ENCODE assay signal across 31 mouse cellular contexts in the genomic region with DNA sequence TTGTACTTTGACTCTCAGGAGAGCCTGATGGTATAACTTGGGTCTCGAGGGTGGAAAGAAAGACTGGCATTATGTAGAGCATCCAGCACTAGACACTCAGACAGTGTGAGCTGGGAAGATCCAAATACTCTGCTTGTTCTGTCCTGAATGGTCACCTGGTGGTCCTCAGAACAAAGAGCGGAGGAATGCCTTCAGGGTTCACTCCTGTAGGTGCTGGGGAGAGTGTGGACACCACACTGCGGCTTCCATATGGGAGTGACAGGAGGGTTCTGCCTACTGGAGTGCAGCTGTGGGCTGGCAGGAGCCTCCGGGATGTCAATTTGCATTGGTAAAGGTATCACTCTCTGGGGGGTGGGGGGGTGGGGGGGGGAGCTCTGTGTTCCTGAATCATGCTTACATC. TPM values are rescaled to one million over a fixed set of nuclear protein-coding genes. Genes with fewer than 3 reads are reported as not detected.
DNase-seq lines count a peak whose midpoint lies in the region; TF ChIP-seq lines count a peak whose summit lies in the region.
"Had no signal": no experiment of that assay in that cellular context is flagged by ENCODE, and none has a peak within 500 bp of the region (broad histone marks: within the 10 kb centered on the region; RNA-seq: fewer than 3 reads in every experiment).

No protein-coding gene starts in this region.

- H3K4me1 ChIP-seq in ES-Bruce4 (ENCODE audit: control insufficient read depth, insufficient read depth, low read length), result no peaks in the 10 kb centered on the region
- H3K4me1 ChIP-seq: embryonic facial prominence, embryonic 13.5 days; embryonic facial prominence, embryonic 15.5 days; forebrain, embryonic 10.5 days; forebrain, embryonic 12.5 days had no signal

- no peak overlapping the region for H3K4me3 ChIP-seq in ES-Bruce4 (ENCODE audit: low read depth, low read length)
- H3K4me3 ChIP-seq: embryonic facial prominence, embryonic 13.5 days; embryonic facial prominence, embryonic 15.5 days; erythroblast, embryonic 14.5 days; forebrain, embryonic 10.5 days; forebrain, embryonic 12.5 days had no signal

- TF ChIP-seq POLR2A in ES-Bruce4 (IDR thresholded peaks at IDR 0.05; ENCODE audit: insufficient read depth, low read length), result no peak

- DNase-seq in heart, adult 11 months, result peak; percentile 62
- no peak for DNase-seq in heart, adult 18-20 months
- peak; percentile 13 for DNase-seq in left cerebral cortex, postnatal 36 days (ENCODE audit: low spot score in 2 of 2)
- no peak for DNase-seq in left cerebral cortex, postnatal 4 days
- DNase-seq in right cerebral cortex, adult 2 months (ENCODE audit: low spot score in 2 of 2), result peak; percentile 17 to 23
- DNase-seq in right cerebral cortex, adult 18-20 months, result no peak
- DNase-seq: adrenal gland, adult 2 months; adrenal gland, postnatal 10 days; adrenal gland, postnatal 25 days; B cell, adult 2 months; cerebellum, adult 11 months; cerebellum, adult 18-20 months; cerebellum, adult 8-10 months; cerebellum, adult 9-11 months; cerebellum, postnatal 14 days; cerebellum, postnatal 36 days; embryo, embryonic 11 days had no signal

- H3K27me3 ChIP-seq in ES-Bruce4 (ENCODE audit: control insufficient read depth, insufficient read depth, low read length, poor library complexity, severe bottlenecking), result no peaks in the 10 kb centered on the region
- H3K27me3 ChIP-seq: CH12.LX; embryonic facial prominence, embryonic 13.5 days; embryonic facial prominence, embryonic 15.5 days; forebrain, embryonic 12.5 days had no signal

- H3K36me3 ChIP-seq in ES-Bruce4 (ENCODE audit: control insufficient read depth, insufficient read depth, low read length, poor library complexity, severe bottlenecking), result no peaks in the 10 kb centered on the region
- H3K36me3 ChIP-seq: embryonic facial prominence, embryonic 13.5 days; embryonic facial prominence, embryonic 15.5 days; forebrain, embryonic 10.5 days; forebrain, embryonic 12.5 days had no signal

- no peak overlapping the region for H3K9ac ChIP-seq in ES-Bruce4 (ENCODE audit: low read depth, poor library complexity, severe bottlenecking)
- H3K9ac ChIP-seq: embryonic facial prominence, embryonic 13.5 days; embryonic facial prominence, embryonic 15.5 days; forebrain, embryonic 12.5 days had no signal

- H3K9me3 ChIP-seq in ES-Bruce4 (replicated peaks; ENCODE audit: control insufficient read depth, insufficient read depth, low read length, poor library complexity, severe bottlenecking), result no peaks in the 10 kb centered on the region
- H3K9me3 ChIP-seq: embryonic facial prominence, embryonic 13.5 days; embryonic facial prominence, embryonic 15.5 days; forebrain, embryonic 10.5 days; forebrain, embryonic 12.5 days had no signal

- no peak overlapping the region for H3K27ac ChIP-seq in ES-Bruce4 (ENCODE audit: insufficient read depth, low read length)
- H3K27ac ChIP-seq: embryonic facial prominence, embryonic 13.5 days; embryonic facial prominence, embryonic 15.5 days; forebrain, embryonic 10.5 days; forebrain, embryonic 12.5 days had no signal

- intact Hi-C loops in left cerebral cortex, postnatal 36 days (cut with DNase I), result no loop called here
- intact Hi-C loops in left cerebral cortex, postnatal 4 days (cut with DNase I), result no loop called here

- 0 out of 2 replicates have a peak, but pooled peaks have one; percentile 48 for TF ChIP-seq EP300 in ES-Bruce4 (IDR thresholded peaks at IDR 0.05; ENCODE audit: insufficient read depth, low read depth, low read length)

- TF ChIP-seq CTCF in ES-Bruce4 (IDR thresholded peaks at IDR 0.05; ENCODE audit: low read depth, low read length), result no peak

RNA-seq across cellular contexts. Expression of gene Rtp3, which starts 8.0 kb away (rescaled TPM):
- total RNA-seq in heart, adult 18-20 months (2021), result 1 to 10 TPM; 2.9 to 3.8 TPM
- under 1 TPM in 1 of 2 experiments, not detected in 1; 0.64 TPM for total RNA-seq in left cerebral cortex, postnatal 36 days (2021)
- total RNA-seq in left cerebral cortex, postnatal 4 days (2021), result under 1 TPM; 0.28 to 0.48 TPM
- polyA plus RNA-seq in ES-Bruce4 (2011; ENCODE audit: insufficient read depth, insufficient read length, low read depth, missing spikeins), result not detected in 2 replicates
- total RNA-seq: CH12.LX; common myeloid progenitor, adult 5-6 weeks; MEL had no signal
- polyA plus RNA-seq: CD4-positive, CD25-positive, alpha-beta regulatory T cell, adult 4 months; embryonic facial prominence, embryonic 15.5 days; erythroblast, embryonic 14.5 days; forebrain, embryonic 10.5 days; forebrain, embryonic 12.5 days; forebrain, embryonic 14.5 days had no signal

RNA-seq across cellular contexts. Expression of gene Lrrc2, which starts 31.0 kb away (rescaled TPM):
- 100 to 1,000 TPM; 239 to 298 TPM for total RNA-seq in heart, adult 18-20 months (2021)
- total RNA-seq in left cerebral cortex, postnatal 36 days (2021), result under 1 TPM; 0.32 to 0.93 TPM
- total RNA-seq in left cerebral cortex, postnatal 4 days (2021), result under 1 TPM; 0.46 to 0.48 TPM
- 5.8 and 11.9 TPM in 2 replicates for polyA plus RNA-seq in ES-Bruce4 (2011; ENCODE audit: insufficient read depth, insufficient read length, low read depth, missing spikeins)
- total RNA-seq: MEL had no signal
- polyA plus RNA-seq: erythroblast, embryonic 14.5 days; forebrain, embryonic 12.5 days had no signal

RNA-seq across cellular contexts. Expression of gene Tdgf1, which starts 36.4 kb away (rescaled TPM):
- not detected for total RNA-seq in heart, adult 18-20 months (2021)
- under 1 TPM; 0.15 to 0.48 TPM for total RNA-seq in left cerebral cortex, postnatal 36 days (2021)
- total RNA-seq in left cerebral cortex, postnatal 4 days (2021), result under 1 TPM in 1 of 2 experiments, not detected in 1; 0.54 TPM
- polyA plus RNA-seq in ES-Bruce4 (2011; ENCODE audit: insufficient read depth, insufficient read length, low read depth, missing spikeins), result 462 and 483 TPM in 2 replicates
- total RNA-seq: adrenal gland, adult 2 months; adrenal gland, postnatal 10 days; adrenal gland, postnatal 25 days; CH12.LX; common myeloid progenitor, adult 5-6 weeks; MEL had no signal
- polyA plus RNA-seq: adrenal gland, adult 2 months; brain, embryonic 14.5 days; embryonic facial prominence, embryonic 11.5 days; erythroblast, embryonic 14.5 days; forebrain, embryonic 12.5 days; forebrain, embryonic 14.5 days had no signal

RNA-seq across cellular contexts. Expression of gene Ltf, which starts 36.7 kb away (rescaled TPM):
- total RNA-seq in heart, adult 18-20 months (2021), result 1 to 10 TPM in 1 of 2 experiments, under 1 TPM in 1; 0.10 to 9.8 TPM
- under 1 TPM in 1 of 2 experiments, not detected in 1; 0.94 TPM for total RNA-seq in left cerebral cortex, postnatal 36 days (2021)
- 1 to 10 TPM in 1 of 2 experiments, under 1 TPM in 1; 0.91 to 1.7 TPM for total RNA-seq in left cerebral cortex, postnatal 4 days (2021)
- not detected in 2 replicates for polyA plus RNA-seq in ES-Bruce4 (2011; ENCODE audit: insufficient read depth, insufficient read length, low read depth, missing spikeins)
- total RNA-seq: ES-E14, MEL had no signal
- polyA plus RNA-seq: adrenal gland, adult 2 months; erythroblast, embryonic 14.5 days; forebrain, embryonic 10.5 days had no signal

Comparison
In these comparisons a context has a peak if more than half of its experiments do, and no peak if none do; other contexts are left out.
1. DNase-seq: peak in heart, adult 11 months (single experiment), left cerebral cortex, postnatal 36 days (2 of 2) and right cerebral cortex, adult 2 months (2 of 2); none in heart, adult 18-20 months (0 of 2), left cerebral cortex, postnatal 4 days (single experiment) and right cerebral cortex, adult 18-20 months (single experiment).
2. RNA of gene Lrrc2, which starts 31.0 kb away (total RNA-seq): 239 to 298 TPM in heart, adult 18-20 months; 0.32 to 0.93 TPM in left cerebral cortex, postnatal 36 days and 0.46 to 0.48 TPM in left cerebral cortex, postnatal 4 days; every median in the first group is over 100 times any median in the second.